Mouse (Mus musculus): ENCODE measurements around the gene Nkiras2.

- no peak for TF ChIP-seq POLR2A (IDR thresholded peaks at IDR 0.05; ENCODE audit: low read depth, low read length)
- TF ChIP-seq CTCF (IDR thresholded peaks at IDR 0.05; ENCODE audit: borderline replicate concordance, insufficient read depth, low read length): no peak
Measured at GRCm38 (mm10) chr11:100581756-100582155, 37.3 kb upstream of the Nkiras2 start.
